Mouse (Mus musculus) urinary bladder, postnatal 25 days (tissue): ENCODE results near the gene Prune2.
"Not testable (repeated sequence)": the region's sequence is repeated elsewhere in the genome, so short reads cannot be mapped to it uniquely, and the experiment has no call there.

Experiments used
- DNase-seq: peaks from one replicate; pipeline ENCODE4 v3.0.0; 2022; ENCODE audit warnings: low spot score

The Prune2 gene

DNA sequence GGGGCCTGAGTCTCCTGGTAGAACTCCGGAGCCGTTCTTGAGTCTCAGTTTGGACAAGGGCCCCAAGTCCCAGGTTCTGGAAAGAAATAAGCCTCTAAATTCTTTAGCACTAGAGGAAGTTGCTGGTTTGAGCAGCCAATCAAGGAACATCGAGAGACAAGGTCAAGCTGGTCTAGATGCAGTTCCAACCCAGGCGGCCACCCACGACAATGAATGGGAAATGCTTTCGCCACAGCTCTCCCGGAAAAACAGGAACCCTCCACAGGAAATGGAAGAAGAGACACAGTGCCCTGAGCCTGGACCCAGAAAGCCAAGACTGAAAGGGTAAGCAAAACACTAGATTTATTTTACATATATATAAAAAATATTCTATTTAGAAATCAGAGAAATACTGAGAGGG is 169.5 kb downstream of the Prune2 start:
- no peak for DNase-seq

DNA sequence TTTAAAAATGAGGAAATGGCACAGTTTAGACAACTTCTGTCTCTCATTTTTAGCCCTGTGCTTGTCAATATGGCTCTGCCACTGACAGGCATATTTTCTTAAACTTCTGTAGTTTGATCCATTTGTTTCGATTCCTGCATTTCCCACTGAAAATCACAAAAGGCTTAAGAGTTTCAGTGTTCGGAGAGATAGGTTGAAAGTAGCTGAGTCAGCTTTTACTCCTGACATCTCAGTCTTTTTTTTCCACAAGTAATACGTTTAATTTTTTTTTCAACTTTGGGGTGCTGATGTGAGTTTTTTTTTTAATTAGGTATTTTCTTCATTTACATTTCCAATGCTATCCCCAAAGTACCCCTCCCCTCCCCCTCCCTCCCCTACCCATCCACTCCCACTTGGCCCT is 174.6 kb downstream of the Prune2 start:
- no peak for DNase-seq

DNA sequence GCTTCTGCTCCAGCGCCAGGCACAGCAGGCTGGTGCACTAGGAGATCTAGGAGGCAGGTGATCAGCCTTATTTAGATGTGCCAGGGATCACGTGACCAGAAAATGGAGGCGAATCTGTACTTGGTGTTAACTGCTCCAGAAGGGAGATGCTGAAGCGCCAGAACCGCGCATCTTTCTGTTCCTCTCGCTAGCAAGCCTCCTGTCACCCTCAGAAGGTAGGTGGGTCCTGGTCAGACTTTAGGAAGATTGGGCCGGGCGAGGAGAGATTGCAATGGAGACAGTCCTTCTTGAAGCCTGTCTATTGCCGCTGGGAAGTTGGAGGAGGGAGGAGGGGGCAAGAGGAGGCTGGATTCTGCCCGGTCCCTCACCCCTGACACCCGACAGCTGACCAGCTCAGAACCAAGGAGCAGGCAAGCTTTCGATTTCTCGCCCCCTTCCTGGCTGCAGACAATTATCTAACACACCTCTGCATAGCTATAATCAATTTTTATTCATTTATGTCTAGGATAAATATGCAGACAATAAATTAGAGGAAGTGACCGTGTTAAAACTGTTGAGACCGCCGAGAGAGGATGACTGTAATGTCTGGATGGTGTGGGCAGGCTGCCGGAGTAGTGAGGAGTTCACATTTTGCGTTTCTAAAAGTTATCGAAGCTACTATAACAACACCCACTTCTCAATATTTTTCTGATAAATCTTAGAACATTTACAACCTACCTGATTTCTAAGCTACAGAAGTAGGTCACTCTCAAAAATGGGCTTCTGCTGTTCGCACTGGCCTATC is 181.0 kb downstream of the Prune2 start:
- DNase-seq: no peak

DNA sequence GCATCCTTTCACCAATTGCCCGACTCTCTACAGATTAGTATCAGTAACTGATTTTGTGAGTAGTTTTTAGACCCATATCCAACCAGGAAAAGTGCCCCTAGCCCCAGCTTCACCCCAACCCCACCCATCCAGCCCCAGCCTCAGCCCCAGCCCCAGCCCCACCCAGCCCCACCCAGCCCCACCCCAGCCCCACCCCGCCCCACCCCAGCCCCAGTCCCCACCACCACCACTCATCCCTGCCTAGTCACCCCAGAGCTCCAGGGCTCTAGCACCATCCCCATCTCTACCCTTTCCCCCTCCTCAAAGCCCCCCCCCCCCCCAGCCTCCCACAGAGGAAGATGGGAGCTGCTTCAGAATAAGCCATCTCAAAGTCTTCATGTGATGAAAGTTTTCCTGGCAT is 181.7 kb downstream of the Prune2 start:
- DNase-seq: no peak

DNA sequence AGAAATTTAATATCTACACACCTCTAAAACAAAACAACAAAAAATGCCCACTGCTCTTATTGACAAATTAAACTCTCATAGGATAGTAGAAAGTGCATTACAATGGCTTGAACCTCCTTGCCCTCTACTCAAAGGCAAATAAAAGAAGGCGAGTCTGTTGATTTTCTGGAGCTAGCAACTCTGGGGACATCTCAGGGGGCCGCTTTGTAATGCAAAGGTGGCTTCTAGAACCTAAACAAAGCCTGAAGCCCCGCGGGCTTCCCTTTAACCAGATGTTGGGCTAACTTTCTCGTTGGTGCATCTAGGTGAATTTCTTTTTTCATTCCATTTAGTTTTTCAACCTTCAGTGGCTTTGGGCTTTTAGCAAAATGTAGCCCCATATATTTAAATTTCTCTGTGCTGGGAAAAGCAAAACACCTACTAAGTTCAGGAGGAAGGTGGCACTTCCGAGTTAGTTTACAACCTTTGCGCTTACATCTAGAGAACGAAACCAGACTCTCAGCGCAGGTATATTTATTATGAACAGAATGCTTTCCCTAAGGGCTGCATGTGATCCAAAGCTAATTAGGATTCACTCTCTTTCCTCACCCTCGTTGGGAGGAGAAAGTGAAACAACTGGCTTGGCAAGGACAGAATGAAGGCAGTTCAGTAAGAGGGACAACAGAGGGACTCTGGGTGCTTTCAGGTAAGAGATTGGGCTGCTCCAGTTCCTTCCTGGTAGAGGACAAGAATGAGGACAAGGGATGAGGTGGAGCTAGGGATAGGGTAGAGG is 182.4 kb downstream of the Prune2 start:
- no peak for DNase-seq

DNA sequence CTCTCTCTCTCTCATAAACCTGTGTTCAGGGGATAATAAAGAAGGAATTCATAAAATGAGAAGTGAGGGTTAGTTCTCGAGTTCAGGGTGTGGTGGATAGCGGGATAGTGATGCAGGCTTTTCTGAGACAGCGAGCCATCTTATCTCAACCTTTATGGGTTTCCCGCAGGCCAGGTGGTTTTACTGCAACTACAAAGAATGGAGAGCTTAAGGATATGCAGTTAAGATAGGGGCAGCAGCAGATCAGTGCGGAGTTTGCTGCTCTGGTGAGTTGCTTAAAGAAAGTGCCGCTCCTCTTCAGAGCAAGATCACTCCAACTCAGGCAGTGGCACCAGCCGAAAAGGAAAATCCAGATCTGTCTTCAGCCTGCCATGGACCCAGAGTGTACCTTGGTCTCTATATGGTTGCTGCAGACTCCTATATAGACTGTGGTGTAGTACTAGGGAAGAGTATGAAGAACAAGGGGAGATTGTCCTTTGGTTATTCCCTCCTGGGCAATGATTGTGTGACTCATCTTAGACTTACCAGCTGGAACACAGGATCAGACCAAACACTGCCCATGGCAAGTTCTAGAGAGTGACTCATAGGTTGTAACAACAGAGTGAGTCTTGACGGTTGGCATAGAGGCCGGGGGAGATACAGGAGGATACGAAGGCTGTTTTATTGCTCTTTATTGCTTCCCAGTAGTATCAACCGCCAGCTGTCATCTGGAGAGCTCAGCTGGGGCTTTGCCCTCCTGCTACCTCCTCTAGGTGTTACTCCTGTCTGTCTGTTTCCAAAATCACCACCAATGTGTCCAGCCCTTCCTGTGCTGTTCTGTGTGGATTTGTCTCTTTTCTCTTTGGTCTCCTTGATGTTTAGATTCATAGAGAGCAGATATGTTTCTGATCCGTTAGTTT is 184.3 kb downstream of the Prune2 start:
- DNase-seq: no peak

DNA sequence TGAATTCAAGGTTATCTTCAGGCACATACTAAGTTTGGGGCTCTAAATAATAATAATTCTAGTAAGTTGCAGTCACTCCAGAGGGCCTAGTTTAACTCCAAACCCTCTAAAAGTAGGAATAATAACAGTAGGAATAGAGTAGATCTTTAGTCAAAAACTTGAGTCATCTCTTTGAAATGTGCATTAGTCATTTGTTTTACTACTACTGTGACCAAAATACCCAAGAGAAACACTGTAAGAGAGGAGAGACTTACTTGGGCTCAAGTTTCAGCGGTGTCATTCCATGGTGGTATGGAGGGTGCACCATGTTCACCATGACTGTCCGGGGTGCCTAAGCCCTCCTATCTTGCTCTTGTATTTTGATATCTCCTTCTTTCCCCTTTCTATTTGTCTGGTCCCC is 187.3 kb downstream of the Prune2 start:
- no peak for DNase-seq

DNA sequence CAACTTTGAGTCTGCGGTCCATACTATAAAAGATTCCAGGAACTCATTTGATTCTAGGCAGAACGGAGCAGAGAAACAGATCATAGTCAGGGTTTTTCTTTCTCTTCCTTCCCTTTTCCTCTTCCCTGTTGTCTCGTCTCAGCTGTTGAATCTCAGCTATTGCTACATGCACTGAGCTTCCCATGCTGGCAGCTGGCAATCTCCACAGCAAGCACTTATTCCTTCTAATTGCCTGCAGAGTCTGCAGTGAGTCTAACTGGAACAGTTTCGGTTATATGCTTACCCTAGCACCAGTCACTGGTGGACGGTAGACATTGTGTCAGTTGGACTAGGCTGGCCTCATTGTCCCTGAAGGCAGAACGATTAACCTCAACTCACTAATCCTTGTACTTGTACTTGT is 188.3 kb downstream of the Prune2 start:
- no peak for DNase-seq

DNA sequence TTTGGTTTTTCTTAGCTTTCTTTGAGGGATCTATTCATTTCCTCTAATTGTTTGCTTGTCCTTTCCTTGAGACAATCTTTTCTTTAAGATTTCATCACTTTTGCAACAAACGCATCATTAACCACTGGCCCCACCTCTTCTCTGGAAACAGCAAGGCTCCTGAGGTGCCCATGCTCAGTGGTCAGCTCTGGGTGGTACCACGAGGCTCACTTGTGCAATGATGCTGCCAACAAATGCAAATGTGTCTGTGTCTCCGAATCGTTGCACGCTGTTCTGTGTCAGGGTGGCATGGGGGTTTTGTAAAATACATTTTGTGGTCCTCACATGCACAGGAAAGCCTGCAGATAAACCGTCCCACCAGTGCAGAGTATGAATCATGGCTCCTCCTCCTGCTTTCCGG is 194.1 kb downstream of the Prune2 start:
- no peak for DNase-seq

DNA sequence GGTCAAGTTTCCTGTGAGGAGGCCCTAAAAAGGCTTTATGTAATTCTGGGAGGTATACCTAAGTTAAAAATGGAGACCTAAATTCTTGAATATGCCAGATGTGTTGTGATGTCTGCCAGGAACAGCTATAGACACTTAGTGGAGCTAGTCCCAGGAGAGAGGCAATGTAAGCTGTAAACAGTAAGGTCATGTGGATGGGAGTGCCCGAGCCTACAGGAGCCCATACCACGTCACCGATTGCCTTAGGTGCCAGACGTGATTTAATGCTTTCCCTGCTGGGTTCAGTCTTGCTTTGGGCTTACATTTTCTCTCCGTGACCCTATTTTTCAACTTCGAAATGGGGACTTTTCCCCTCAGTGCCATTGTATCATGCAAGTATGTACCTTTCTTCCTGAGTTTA is 195.9 kb downstream of the Prune2 start:
- no peak for DNase-seq

DNA sequence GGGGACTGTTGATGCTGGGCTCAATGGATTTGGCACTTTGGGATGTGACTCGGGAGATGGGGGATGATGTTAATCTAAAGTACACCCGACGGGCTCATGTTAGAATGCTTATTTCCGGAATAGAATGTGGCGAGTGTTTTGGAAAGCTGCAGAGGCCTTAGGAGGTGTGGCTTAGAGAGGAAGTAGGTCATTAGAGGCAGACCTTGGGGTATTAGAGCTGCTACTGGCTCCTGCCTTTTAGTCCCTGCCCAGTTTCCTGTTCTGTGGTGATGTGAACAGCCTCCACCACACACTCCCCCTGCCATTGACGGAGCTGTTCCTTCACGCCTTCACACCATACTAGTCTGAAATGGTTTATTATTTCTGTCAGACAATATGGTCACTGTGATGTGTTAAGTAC is 196.5 kb downstream of the Prune2 start:
- DNase-seq: no peak

DNA sequence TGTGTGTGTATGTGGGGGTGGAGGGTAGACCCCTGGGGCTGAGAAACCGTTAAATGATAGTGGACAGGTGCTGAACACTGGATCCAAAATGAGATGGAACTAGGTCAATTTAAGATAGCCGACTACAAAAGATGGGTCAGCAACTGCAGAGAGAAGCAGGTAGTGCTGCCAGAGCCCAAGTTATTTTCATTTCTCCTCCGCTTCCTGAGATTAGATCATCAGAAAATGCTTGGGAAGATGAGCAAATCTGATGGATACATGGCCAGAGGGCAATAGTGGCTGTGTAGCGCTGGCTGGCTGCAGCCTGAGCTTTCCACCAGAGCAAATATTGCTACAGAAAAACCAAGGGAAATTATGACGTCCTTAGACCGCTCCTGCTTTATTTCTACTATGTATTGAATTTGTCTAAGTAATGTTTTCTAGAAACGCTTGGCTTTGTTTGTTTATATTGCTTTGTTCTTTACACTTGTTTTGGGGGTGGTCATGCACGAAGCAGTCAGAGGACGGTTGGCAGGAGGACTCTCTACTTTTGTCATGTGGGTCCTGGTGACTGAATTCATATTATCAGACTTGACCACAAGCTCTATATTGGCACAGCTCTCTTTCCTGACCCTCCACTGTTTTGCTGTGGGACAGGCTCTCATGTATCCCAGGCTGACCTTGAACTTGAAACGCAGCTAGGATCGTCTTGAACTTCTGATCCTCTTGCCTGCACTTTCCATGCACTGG is 198.2 kb downstream of the Prune2 start:
- DNase-seq: no peak

DNA sequence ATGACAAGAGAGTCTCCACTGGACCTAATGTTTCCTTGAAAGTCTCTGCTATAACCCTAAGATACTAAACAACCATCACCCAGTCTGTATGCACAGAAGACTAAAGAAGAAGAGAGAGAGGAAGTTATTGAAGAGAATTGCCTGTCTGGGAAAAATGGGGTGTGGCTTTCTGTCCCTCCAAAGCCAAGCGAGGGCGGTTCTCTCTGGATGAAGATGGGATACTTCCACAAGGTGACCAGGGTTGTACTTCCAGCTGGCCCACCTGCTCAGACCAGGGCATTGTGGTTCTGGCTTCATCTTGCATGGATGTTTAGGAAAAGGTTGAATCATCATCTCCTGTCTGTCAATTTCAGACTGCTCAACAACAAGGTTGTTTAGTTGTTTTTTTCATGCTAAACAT is 199.3 kb downstream of the Prune2 start:
- no peak for DNase-seq

DNA sequence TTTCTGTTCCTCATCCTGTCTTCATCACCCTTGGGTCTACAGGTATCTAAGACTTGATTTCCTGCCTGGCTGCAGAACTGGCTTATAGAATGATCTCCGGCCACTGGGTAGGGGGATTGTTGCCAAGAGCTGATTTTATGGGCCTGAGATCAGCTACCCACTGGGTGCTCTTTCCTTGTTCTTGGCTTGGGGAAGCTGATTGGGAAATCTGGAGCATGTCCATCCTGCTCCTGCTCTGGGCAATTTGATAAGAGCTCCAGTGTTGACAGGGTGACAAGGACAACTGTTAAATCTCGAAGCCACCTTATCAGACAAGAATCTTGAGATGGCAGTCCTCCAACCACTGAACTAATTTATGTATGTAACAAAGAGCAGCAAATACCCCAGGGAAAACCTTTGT is 203.8 kb downstream of the Prune2 start:
- no peak for DNase-seq

DNA sequence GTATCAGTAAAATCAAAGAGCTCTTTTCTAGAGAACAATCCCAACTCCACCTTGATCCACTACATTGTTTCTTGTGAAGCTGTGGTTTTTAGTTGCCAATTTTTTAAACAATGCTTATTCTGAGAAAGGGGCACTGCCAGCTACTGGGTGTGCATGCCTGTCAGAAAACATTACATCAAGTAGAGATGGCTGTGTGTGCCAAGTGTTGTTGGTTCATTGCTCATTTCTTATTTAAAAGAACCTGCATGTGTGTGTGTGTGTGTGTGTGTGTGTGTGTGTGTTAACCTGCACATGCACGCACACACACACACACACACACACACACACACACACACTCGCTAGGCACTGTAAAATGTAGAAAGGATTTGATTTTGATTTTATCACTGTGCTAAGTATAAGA is 204.3 kb downstream of the Prune2 start:
- DNase-seq: no peak

DNA sequence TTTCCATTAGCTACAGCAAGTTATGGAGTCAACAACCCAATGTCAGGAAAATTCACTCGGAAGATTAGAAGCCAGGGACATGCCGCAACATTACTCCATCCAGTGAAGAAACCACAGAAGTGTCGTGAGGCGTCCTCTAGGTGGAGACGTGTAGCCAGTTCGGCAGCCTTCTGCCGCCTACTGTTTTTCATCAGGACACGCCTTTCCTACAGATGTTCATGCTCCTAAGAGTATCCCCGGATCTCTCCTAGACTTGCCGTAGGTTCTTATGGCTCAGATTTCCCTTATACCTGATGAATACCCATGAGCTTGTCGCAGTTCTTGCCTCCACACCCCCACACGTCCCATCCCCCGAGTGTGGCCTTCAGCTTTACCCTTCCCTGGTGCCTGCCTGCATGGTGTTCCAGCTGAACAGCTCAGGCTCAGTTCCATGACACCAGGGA is 207.6 kb downstream of the Prune2 start:
- peak; percentile 19 for DNase-seq

DNA sequence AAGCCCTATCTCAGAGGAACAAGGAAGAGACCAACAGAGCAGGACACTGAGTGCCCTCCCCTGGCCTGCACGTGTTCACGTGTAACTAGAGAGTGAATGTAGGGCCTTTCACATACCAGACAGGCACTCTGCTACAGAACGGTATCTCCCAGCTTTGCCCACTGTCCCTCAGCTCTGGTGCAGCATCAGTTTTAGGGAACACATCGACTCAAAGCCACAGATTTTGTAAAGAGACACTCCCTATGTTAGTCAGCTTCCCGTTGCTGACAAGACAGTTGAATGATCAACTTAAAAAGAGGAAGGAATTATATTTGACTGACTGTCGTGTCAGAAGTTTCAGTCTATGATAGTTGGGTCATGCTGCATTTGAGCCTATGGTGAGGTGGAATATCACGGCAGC is 210.4 kb downstream of the Prune2 start:
- DNase-seq: no peak

DNA sequence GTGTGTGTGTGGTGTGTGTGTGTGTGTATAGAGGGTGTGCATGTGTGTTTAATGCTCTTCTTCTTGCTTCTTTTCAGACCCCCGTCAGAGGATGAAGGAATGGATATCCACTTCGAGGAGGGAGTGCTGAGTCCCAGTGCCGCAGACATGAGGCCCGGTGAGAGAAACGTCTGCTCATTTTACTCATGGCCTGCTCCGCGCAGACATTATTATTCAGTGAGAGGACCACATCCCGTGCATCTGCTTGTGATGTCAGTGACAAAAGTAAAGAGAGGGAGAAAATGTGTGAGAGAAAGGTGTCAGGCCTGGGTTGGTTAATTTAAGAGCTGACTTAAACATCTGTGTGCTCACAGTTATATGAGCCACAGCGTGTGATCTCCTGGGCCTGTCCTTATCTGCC is 212.3 kb downstream of the Prune2 start:
- DNase-seq: no peak

DNA sequence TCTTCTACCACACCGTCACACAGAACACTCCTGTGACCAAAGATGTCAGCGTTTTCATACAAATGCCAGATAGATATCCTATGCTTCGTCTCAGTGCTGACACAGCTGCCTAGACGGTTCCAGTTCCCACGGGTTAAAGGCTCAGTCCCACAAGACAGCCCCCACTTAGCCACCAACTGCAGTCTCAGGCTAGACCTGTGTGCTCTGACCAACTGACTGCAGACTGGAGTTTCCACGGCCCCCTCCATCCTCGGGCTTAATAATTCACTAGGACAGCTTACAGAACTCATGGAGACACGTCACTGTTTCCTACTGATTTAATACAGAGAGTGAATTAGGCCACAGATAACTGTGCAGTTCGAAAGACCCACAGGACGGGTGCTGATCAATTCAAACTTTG is 213.8 kb downstream of the Prune2 start:
- DNase-seq: no peak

DNA sequence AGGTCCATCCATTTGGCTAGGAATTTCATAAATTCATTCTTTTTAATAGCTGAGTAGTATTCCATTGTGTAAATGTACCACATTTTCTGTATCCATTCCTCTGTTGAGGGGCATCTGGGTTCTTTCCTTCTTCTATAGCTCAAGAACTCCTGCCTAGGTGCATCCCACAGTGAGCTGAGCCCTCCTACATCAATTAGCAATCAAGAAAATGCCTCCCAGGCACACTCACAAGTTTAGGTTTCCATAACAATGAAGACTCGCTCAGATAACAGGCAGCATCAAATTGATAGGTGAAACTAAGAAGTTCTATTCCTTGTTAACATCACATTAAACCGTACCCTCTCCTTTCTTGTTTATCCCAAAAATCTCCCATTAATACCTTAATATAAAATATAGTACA is 218.6 kb downstream of the Prune2 start:
- not testable (repeated sequence) for DNase-seq

DNA sequence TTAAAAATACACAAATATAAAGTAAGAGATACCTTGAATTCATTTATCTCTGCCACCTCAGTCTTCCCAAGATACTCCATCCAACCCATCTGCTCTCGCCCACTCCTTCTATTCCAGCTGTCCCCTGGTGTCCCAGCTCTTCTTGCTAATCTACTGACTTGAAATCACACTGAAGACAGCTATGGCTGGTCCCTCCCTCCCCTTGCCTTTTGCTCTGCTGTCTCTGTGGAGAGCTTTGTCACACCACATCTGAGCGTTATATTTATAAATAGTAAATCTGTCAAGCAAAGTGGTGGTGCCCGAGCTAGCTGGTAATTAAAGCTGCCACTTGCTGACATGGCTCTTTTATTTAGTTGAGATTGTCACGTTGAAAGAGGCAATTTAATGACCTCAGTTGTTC is 224.6 kb downstream of the Prune2 start:
- DNase-seq: no peak

DNA sequence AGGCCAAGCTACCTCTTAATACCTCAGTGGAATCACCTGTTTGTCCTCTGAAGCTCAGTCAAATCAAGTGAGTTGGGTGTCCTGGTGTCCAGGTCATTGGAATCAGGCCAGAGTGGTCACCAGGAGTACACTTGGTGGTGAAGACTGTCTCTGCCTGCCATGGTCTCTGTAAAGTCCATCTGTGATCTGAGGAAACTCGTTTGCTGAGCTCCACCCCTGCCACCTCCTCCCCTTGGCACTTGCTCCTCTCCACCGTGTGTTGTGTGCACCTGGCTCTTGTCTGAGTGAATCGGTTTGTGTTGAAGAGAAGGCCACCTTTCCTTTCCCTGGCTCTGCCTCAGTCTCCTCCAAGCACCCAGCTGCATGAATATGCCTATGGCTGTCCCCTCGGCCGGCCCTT is 238.8 kb downstream of the Prune2 start:
- no peak for DNase-seq
